ENCODE assay signal across 15 mouse cellular contexts in genomic region chr15:79195492-79195891, GRCm38 (mm10). TPM values are rescaled to one million over a fixed set of nuclear protein-coding genes. Genes with fewer than 3 reads are reported as not detected.
DNase-seq lines count a peak whose midpoint lies in the region; ATAC-seq lines count a peak whose summit lies in the region.
"Had no signal": no experiment of that assay in that cellular context is flagged by ENCODE, and none has a peak within 500 bp of the region (broad histone marks: within the 10 kb centered on the region; RNA-seq: fewer than 3 reads in every experiment).

No protein-coding gene starts in this region.

- peaks cover 16% of the 10 kb centered on the region for H3K27me3 ChIP-seq in forebrain, embryonic 10.5 days (ENCODE audit: poor library complexity, severe bottlenecking)
- H3K27me3 ChIP-seq in forebrain, embryonic 15.5 days, result no peaks in the 10 kb centered on the region
- no peaks in the 10 kb centered on the region; the same call in 1 of the 2 replicates for H3K27me3 ChIP-seq in heart, embryonic 13.5 days (replicated peaks)
- no peaks in the 10 kb centered on the region for H3K27me3 ChIP-seq in forebrain, embryonic 13.5 days
- H3K27me3 ChIP-seq: forebrain, embryonic 12.5 days had no signal

- H3K9me3 ChIP-seq in forebrain, embryonic 10.5 days, result no peaks in the 10 kb centered on the region
- no peaks in the 10 kb centered on the region for H3K9me3 ChIP-seq in forebrain, embryonic 15.5 days
- H3K9me3 ChIP-seq in heart, embryonic 13.5 days, result no peaks in the 10 kb centered on the region; the same call in 1 of the 2 replicates
- no peaks in the 10 kb centered on the region; the same call in 1 of the 2 replicates for H3K9me3 ChIP-seq in forebrain, embryonic 13.5 days (replicated peaks)
- H3K9me3 ChIP-seq: embryonic facial prominence, embryonic 10.5 days; forebrain, embryonic 12.5 days had no signal

- ATAC-seq in forebrain, embryonic 15.5 days (replicated peaks), result no peak
- ATAC-seq in heart, embryonic 13.5 days (ENCODE audit: extremely low read depth, insufficient number of reproducible peaks, low FRiP score, low TSS enrichment), result no peak; the same call in 1 of the 2 replicates
- ATAC-seq in forebrain, embryonic 13.5 days, result no peak
- ATAC-seq: midbrain, embryonic 16.5 days had no signal

- DNase-seq in forebrain, embryonic 10.5 days (ENCODE audit: extremely low spot score, low spot score), result no peak
- peak; percentile 6 to 26 for DNase-seq in kidney, postnatal 36 days
- DNase-seq in kidney, postnatal 4 days, result no peak
- peak; percentile 58 for DNase-seq in NIH3T3 (ENCODE audit: low read depth)
- DNase-seq in cerebellum, postnatal 10 days, result no peak
- DNase-seq: cerebellum, adult 18-20 months had no signal

- H3K4me3 ChIP-seq in forebrain, embryonic 10.5 days, result no peak overlapping the region
- H3K4me3 ChIP-seq in forebrain, embryonic 15.5 days, result no peak overlapping the region
- no peak overlapping the region for H3K4me3 ChIP-seq in heart, embryonic 13.5 days
- H3K4me3 ChIP-seq in forebrain, embryonic 13.5 days, result no peak overlapping the region
- H3K4me3 ChIP-seq: embryonic facial prominence, embryonic 10.5 days; forebrain, embryonic 12.5 days had no signal

- no peaks in the 10 kb centered on the region for H3K36me3 ChIP-seq in forebrain, embryonic 10.5 days (replicated peaks)
- no peaks in the 10 kb centered on the region for H3K36me3 ChIP-seq in forebrain, embryonic 15.5 days
- no peaks in the 10 kb centered on the region for H3K36me3 ChIP-seq in heart, embryonic 13.5 days
- H3K36me3 ChIP-seq in forebrain, embryonic 13.5 days (ENCODE audit: poor library complexity, severe bottlenecking), result no peaks in the 10 kb centered on the region
- H3K36me3 ChIP-seq: embryonic facial prominence, embryonic 10.5 days; forebrain, embryonic 12.5 days had no signal

- H3K4me2 ChIP-seq in forebrain, embryonic 15.5 days (replicated peaks), result no peak overlapping the region
- H3K4me2 ChIP-seq in heart, embryonic 13.5 days, result no peak overlapping the region
- no peak overlapping the region for H3K4me2 ChIP-seq in forebrain, embryonic 13.5 days
- H3K4me2 ChIP-seq: forebrain, embryonic 12.5 days; hindbrain, embryonic 14.5 days; lung, embryonic 14.5 days had no signal

- no peak overlapping the region for H3K9ac ChIP-seq in forebrain, embryonic 15.5 days (replicated peaks)
- H3K9ac ChIP-seq in heart, embryonic 13.5 days, result no peak overlapping the region
- H3K9ac ChIP-seq in forebrain, embryonic 13.5 days, result no peak overlapping the region
- H3K9ac ChIP-seq: forebrain, embryonic 12.5 days; hindbrain, embryonic 14.5 days; lung, embryonic 14.5 days had no signal

- H3K27ac ChIP-seq in forebrain, embryonic 10.5 days, result 0 out of 2 replicates have a peak overlapping the region, but pooled peaks have one; percentile 44
- no peak overlapping the region for H3K27ac ChIP-seq in forebrain, embryonic 15.5 days (replicated peaks)
- peak overlapping the region; percentile 44 for H3K27ac ChIP-seq in heart, embryonic 13.5 days (replicated peaks)
- H3K27ac ChIP-seq in forebrain, embryonic 13.5 days, result no peak overlapping the region
- H3K27ac ChIP-seq: embryonic facial prominence, embryonic 10.5 days; forebrain, embryonic 12.5 days; hindbrain, embryonic 14.5 days; kidney, postnatal 0 days had no signal

- peaks cover 43% of the 10 kb centered on the region for H3K4me1 ChIP-seq in forebrain, embryonic 10.5 days
- peaks cover 26% of the 10 kb centered on the region for H3K4me1 ChIP-seq in forebrain, embryonic 15.5 days
- peaks cover 45% of the 10 kb centered on the region for H3K4me1 ChIP-seq in heart, embryonic 13.5 days
- peaks cover 38% of the 10 kb centered on the region for H3K4me1 ChIP-seq in forebrain, embryonic 13.5 days

- WGBS in forebrain, embryonic 10.5 days, result 89% methylated on average over 8 of the region's 8 CpGs
- 87% methylated on average over 8 of the region's 8 CpGs for WGBS in forebrain, embryonic 15.5 days
- 59% methylated on average over 8 of the region's 8 CpGs for WGBS in heart, embryonic 13.5 days
- 90% methylated on average over 8 of the region's 8 CpGs for WGBS in forebrain, embryonic 13.5 days

RNA-seq across cellular contexts. Expression of gene Sox10, which starts 30.5 kb away (rescaled TPM):
- 1.2 and 1.3 TPM in 2 replicates for polyA plus RNA-seq in forebrain, embryonic 10.5 days (2016; fragmentation: Nextera tagmentation; extraction: Ambion mirVana)
- polyA plus RNA-seq in forebrain, embryonic 15.5 days (2015; fragmentation: Nextera tagmentation; extraction: Ambion mirVana), result 1.7 and 1.9 TPM in 2 replicates
- 0.42 and 0.44 TPM in 2 replicates for polyA plus RNA-seq in heart, embryonic 13.5 days (2015; fragmentation: Nextera tagmentation; extraction: Ambion mirVana)
- polyA plus RNA-seq in forebrain, embryonic 13.5 days (2015; fragmentation: Nextera tagmentation; extraction: Ambion mirVana), result 0.45 and 0.49 TPM in 2 replicates

RNA-seq across cellular contexts. Expression of gene Pick1, which starts 33.5 kb away (rescaled TPM):
- 47.8 and 50.5 TPM in 2 replicates for polyA plus RNA-seq in forebrain, embryonic 10.5 days (2016; fragmentation: Nextera tagmentation; extraction: Ambion mirVana)
- polyA plus RNA-seq in forebrain, embryonic 15.5 days (2015; fragmentation: Nextera tagmentation; extraction: Ambion mirVana), result 78.5 and 85.1 TPM in 2 replicates
- 32.4 and 33.4 TPM in 2 replicates for polyA plus RNA-seq in heart, embryonic 13.5 days (2015; fragmentation: Nextera tagmentation; extraction: Ambion mirVana)
- 68.1 and 74.3 TPM in 2 replicates for polyA plus RNA-seq in forebrain, embryonic 13.5 days (2015; fragmentation: Nextera tagmentation; extraction: Ambion mirVana)

RNA-seq across cellular contexts. Expression of gene Gm49486, which starts 33.7 kb away (rescaled TPM):
- 0.14 and 0.52 TPM in 2 replicates for polyA plus RNA-seq in forebrain, embryonic 10.5 days (2016; fragmentation: Nextera tagmentation; extraction: Ambion mirVana)
- polyA plus RNA-seq in forebrain, embryonic 15.5 days (2015; fragmentation: Nextera tagmentation; extraction: Ambion mirVana), result 0.97 and 1.1 TPM in 2 replicates
- polyA plus RNA-seq in heart, embryonic 13.5 days (2015; fragmentation: Nextera tagmentation; extraction: Ambion mirVana), result 0.35 and 0.78 TPM in 2 replicates
- 0.96 and 1.3 TPM in 2 replicates for polyA plus RNA-seq in forebrain, embryonic 13.5 days (2015; fragmentation: Nextera tagmentation; extraction: Ambion mirVana)

RNA-seq across cellular contexts. Expression of gene 1700088E04Rik, which starts 54.4 kb away (rescaled TPM):
- polyA plus RNA-seq in forebrain, embryonic 10.5 days (2016; fragmentation: Nextera tagmentation; extraction: Ambion mirVana), result 6.9 and 8.1 TPM in 2 replicates
- 11.9 and 16.8 TPM in 2 replicates for polyA plus RNA-seq in forebrain, embryonic 15.5 days (2015; fragmentation: Nextera tagmentation; extraction: Ambion mirVana)
- 6.0 TPM in 2 replicates for polyA plus RNA-seq in heart, embryonic 13.5 days (2015; fragmentation: Nextera tagmentation; extraction: Ambion mirVana)
- polyA plus RNA-seq in forebrain, embryonic 13.5 days (2015; fragmentation: Nextera tagmentation; extraction: Ambion mirVana), result 12.1 and 13.7 TPM in 2 replicates

RNA-seq across cellular contexts. Expression of gene Polr2f, which starts 54.7 kb away (rescaled TPM):
- polyA plus RNA-seq in forebrain, embryonic 10.5 days (2016; fragmentation: Nextera tagmentation; extraction: Ambion mirVana), result 419 and 440 TPM in 2 replicates
- 293 and 308 TPM in 2 replicates for polyA plus RNA-seq in forebrain, embryonic 15.5 days (2015; fragmentation: Nextera tagmentation; extraction: Ambion mirVana)
- polyA plus RNA-seq in heart, embryonic 13.5 days (2015; fragmentation: Nextera tagmentation; extraction: Ambion mirVana), result 231 and 244 TPM in 2 replicates
- polyA plus RNA-seq in forebrain, embryonic 13.5 days (2015; fragmentation: Nextera tagmentation; extraction: Ambion mirVana), result 300 and 353 TPM in 2 replicates

Comparison
In these comparisons a context has a peak if more than half of its experiments do, and no peak if none do; other contexts are left out.
1. DNase-seq: peak in kidney, postnatal 36 days (2 of 2) and NIH3T3 (single experiment); none in forebrain, embryonic 10.5 days (single experiment), kidney, postnatal 4 days (0 of 2) and cerebellum, postnatal 10 days (0 of 2).
2. H3K27ac ChIP-seq: peak in forebrain, embryonic 10.5 days (single experiment) and heart, embryonic 13.5 days (single experiment); none in forebrain, embryonic 15.5 days (single experiment) and forebrain, embryonic 13.5 days (single experiment).